Comparison of ENCODE assay signal across 19 mouse cellular contexts in the genomic region with DNA sequence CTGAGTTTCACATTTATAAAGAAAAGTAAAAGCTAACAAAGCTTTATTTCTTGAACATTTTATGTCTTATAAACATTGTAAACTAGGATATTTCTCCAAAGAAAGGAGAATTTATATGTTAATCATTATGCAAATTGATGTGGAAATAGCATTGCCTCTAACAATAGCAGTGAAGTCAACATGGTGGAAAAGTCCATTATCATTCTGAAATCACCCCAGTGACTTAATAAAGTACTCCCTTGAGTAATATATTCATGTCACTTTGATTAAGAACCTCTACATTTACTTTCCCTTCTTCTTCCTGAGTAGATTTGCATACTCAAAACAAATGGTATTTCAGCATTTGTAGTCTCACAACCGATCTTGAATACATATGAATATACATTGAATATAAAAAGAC.
A peak's percentile ranks its signal among the peaks of the same experiment; 100 is the strongest.
DNase-seq lines count a peak whose midpoint lies in the region; ATAC-seq lines count a peak whose summit lies in the region.
"Had no signal": no experiment of that assay in that cellular context is flagged by ENCODE, and none has a peak within 500 bp of the region (broad histone marks: within the 10 kb centered on the region; RNA-seq: fewer than 3 reads in every experiment).

No protein-coding gene starts in this region.

- H3K36me3 ChIP-seq in hindbrain, embryonic 12.5 days = no peaks in the 10 kb centered on the region
- H3K36me3 ChIP-seq in hindbrain, embryonic 14.5 days (replicated peaks; ENCODE audit: control insufficient read depth, insufficient read depth) = no peaks in the 10 kb centered on the region
- H3K36me3 ChIP-seq in neural tube, embryonic 12.5 days = no peaks in the 10 kb centered on the region
- H3K36me3 ChIP-seq: embryonic facial prominence, embryonic 12.5 days; forebrain, embryonic 12.5 days; heart, embryonic 10.5 days; intestine, embryonic 15.5 days had no signal

- peak; percentile 84 for ATAC-seq in hindbrain, embryonic 12.5 days (ENCODE audit: low FRiP score)
- ATAC-seq in hindbrain, embryonic 14.5 days (ENCODE audit: low FRiP score) = no peak
- peak; percentile 85 for ATAC-seq in neural tube, embryonic 12.5 days (ENCODE audit: low FRiP score, low read depth)
- ATAC-seq: intestine, embryonic 15.5 days had no signal

- H3K4me1 ChIP-seq in hindbrain, embryonic 12.5 days = no peaks in the 10 kb centered on the region
- H3K4me1 ChIP-seq in hindbrain, embryonic 14.5 days (replicated peaks; ENCODE audit: control insufficient read depth, insufficient read depth, low read length) = no peaks in the 10 kb centered on the region
- H3K4me1 ChIP-seq in neural tube, embryonic 12.5 days = no peaks in the 10 kb centered on the region
- H3K4me1 ChIP-seq: embryonic facial prominence, embryonic 12.5 days; forebrain, embryonic 12.5 days; heart, embryonic 10.5 days; intestine, embryonic 15.5 days had no signal

- no peak overlapping the region for H3K9ac ChIP-seq in hindbrain, embryonic 12.5 days
- no peak overlapping the region for H3K9ac ChIP-seq in hindbrain, embryonic 14.5 days
- no peak overlapping the region for H3K9ac ChIP-seq in neural tube, embryonic 12.5 days
- H3K9ac ChIP-seq: embryonic facial prominence, embryonic 12.5 days; forebrain, embryonic 12.5 days; intestine, embryonic 15.5 days had no signal

- no peak overlapping the region for H3K27ac ChIP-seq in hindbrain, embryonic 12.5 days
- H3K27ac ChIP-seq in hindbrain, embryonic 14.5 days = no peak overlapping the region
- no peak overlapping the region for H3K27ac ChIP-seq in neural tube, embryonic 12.5 days
- H3K27ac ChIP-seq: embryonic facial prominence, embryonic 12.5 days; forebrain, embryonic 12.5 days; heart, embryonic 10.5 days; intestine, embryonic 15.5 days had no signal

- H3K4me3 ChIP-seq in hindbrain, embryonic 12.5 days = no peak overlapping the region
- H3K4me3 ChIP-seq in hindbrain, embryonic 14.5 days (replicated peaks; ENCODE audit: low read length) = no peak overlapping the region
- no peak overlapping the region for H3K4me3 ChIP-seq in neural tube, embryonic 12.5 days
- H3K4me3 ChIP-seq: embryonic facial prominence, embryonic 12.5 days; forebrain, embryonic 12.5 days; heart, embryonic 10.5 days; intestine, embryonic 15.5 days had no signal

- peak; percentile 1 for DNase-seq in embryo, embryonic 11 days
- DNase-seq in embryo, embryonic 9.5 days (ENCODE audit: extremely low spot score) = no peak
- DNase-seq in hindbrain, embryonic 14.5 days (ENCODE audit: low spot score) = no peak
- DNase-seq in neural tube, embryonic 10.5 days (ENCODE audit: extremely low spot score, low spot score) = no peak
- DNase-seq in frontal cortex, postnatal 14 days (ENCODE audit: low spot score in 2 of 2) = no peak
- DNase-seq: adrenal gland, postnatal 10 days; cerebellum, adult 11-12 months; cerebellum, adult 9-10 months; cerebellum, postnatal 25 days; gastrocnemius, postnatal 10 days; heart, adult 18-20 months; heart, postnatal 10 days; heart, postnatal 4 days had no signal

- no peak overlapping the region for H3K4me2 ChIP-seq in hindbrain, embryonic 12.5 days (replicated peaks)
- no peak overlapping the region for H3K4me2 ChIP-seq in hindbrain, embryonic 14.5 days (replicated peaks)
- H3K4me2 ChIP-seq in neural tube, embryonic 12.5 days (replicated peaks) = no peak overlapping the region
- H3K4me2 ChIP-seq: embryonic facial prominence, embryonic 12.5 days; forebrain, embryonic 12.5 days; intestine, embryonic 15.5 days had no signal

- no peaks in the 10 kb centered on the region for H3K9me3 ChIP-seq in hindbrain, embryonic 12.5 days (replicated peaks)
- no peaks in the 10 kb centered on the region for H3K9me3 ChIP-seq in hindbrain, embryonic 14.5 days (ENCODE audit: control insufficient read depth, low read length)
- no peaks in the 10 kb centered on the region for H3K9me3 ChIP-seq in neural tube, embryonic 12.5 days
- H3K9me3 ChIP-seq: embryonic facial prominence, embryonic 12.5 days; forebrain, embryonic 12.5 days; heart, embryonic 10.5 days; intestine, embryonic 15.5 days had no signal

- WGBS in hindbrain, embryonic 12.5 days = 47% methylated on average over 1 of the region's 1 CpGs
- 31% methylated on average over 1 of the region's 1 CpGs for WGBS in hindbrain, embryonic 14.5 days
- WGBS in neural tube, embryonic 12.5 days = 43% methylated on average over 1 of the region's 1 CpGs

- H3K27me3 ChIP-seq in hindbrain, embryonic 12.5 days = no peaks in the 10 kb centered on the region
- no peaks in the 10 kb centered on the region for H3K27me3 ChIP-seq in hindbrain, embryonic 14.5 days (ENCODE audit: control insufficient read depth, insufficient read depth, low read length)
- H3K27me3 ChIP-seq in neural tube, embryonic 12.5 days (replicated peaks) = no peaks in the 10 kb centered on the region
- H3K27me3 ChIP-seq: embryonic facial prominence, embryonic 12.5 days; forebrain, embryonic 12.5 days; intestine, embryonic 15.5 days had no signal
